Mouse (Mus musculus) olfactory bulb, adult 2 months (tissue): ENCODE measurements at regions not wholly inside any gene's neighbourhood (a gene's known extent, or its start where the extent isn't known, plus 50 kb on each side); places are given as distances from the start of the nearest gene placed in this dataset.

Source experiments
- CTCF ChIP-seq: fragments of 200-500 bp; IDR thresholded peaks from 2 replicates; pipeline ENCODE4 v1.5.1; 2012; ENCODE audit warnings: low read depth, mild to moderate bottlenecking, low read length, moderate library complexity; ENCODE audit not compliant: insufficient read depth
- POLR2A ChIP-seq: fragments of 200-500 bp; IDR thresholded peaks from 2 replicates; pipeline ENCODE4 v1.6.1; 2012; ENCODE audit warnings: mild to moderate bottlenecking, low read depth, low read length, moderate library complexity; ENCODE audit not compliant: insufficient read depth

DNA sequence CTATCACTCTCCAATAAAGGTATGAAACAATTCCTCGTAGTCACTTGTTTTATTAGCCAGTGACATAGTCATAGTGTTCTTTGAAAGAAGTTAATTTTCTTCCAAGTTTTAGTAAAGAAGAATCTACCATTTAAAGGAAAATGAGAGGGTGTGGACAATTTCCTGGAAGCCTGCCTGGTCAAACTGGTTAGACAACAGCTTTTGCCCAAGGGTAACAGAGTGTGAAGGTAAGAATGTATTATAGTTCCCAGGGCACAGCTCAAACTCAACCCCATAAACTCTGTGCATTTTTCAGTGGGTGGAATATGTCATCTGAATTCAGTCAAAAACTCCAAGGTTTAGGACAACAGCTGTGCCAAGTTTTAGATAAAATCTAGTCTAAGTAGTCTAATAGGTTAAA is 240.1 kb upstream of the Atp2b1 start:
- no peak for TF ChIP-seq CTCF
- TF ChIP-seq POLR2A, result no peak
